Mouse (Mus musculus): ENCODE data around the gene Chmp3. TPM values are rescaled to one million over a fixed set of nuclear protein-coding genes. Genes with fewer than 3 reads are reported as not detected.

Chmp3 gene
- polyA plus RNA-seq, 1 experiment: 13.2 TPM

DNA sequence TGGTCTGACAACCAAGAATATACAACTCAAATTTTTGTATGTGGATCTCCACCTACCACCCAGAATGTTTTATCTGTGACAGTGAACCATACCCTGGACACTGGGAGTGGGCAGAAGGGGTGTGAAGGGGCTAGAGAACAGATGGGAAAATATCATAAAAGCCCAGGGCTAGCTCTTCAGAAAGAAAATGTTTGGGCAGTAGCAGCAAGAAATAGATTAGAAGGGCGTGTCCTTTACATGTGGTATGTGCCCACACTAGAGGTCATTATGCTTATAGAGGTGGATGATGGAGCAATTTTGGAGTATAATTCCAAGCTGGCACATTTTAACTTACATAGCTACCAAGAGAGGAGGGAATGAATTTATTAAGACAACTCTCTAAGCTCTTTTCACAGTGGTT lies 31.8 kb downstream of the Chmp3 start:
- TF ChIP-seq GATA1 (IDR thresholded peaks at IDR 0.05; ENCODE audit: low read length): no peak

DNA sequence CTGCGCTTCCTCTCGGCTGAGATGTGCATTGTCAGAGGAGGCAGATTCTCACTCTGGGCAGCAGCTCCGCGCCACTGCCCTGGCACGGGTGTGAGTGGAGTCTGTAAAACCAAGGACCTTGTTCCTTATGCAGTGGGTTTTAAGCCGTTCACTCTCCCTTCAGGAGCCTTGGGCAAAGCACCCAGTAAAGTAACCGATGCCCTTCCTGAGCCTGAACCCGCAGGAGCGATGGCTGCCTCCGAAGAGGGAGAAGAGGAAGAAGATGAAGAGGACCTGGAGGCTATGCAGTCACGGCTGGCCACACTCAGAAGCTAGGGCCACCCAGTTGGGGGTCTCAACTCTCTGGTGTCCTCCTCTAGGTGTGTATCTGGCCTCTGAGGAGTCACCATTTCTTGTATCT lies 35.9 kb downstream of the Chmp3 start:
- no peak for TF ChIP-seq GATA1 (IDR thresholded peaks at IDR 0.05; ENCODE audit: low read length)

DNA sequence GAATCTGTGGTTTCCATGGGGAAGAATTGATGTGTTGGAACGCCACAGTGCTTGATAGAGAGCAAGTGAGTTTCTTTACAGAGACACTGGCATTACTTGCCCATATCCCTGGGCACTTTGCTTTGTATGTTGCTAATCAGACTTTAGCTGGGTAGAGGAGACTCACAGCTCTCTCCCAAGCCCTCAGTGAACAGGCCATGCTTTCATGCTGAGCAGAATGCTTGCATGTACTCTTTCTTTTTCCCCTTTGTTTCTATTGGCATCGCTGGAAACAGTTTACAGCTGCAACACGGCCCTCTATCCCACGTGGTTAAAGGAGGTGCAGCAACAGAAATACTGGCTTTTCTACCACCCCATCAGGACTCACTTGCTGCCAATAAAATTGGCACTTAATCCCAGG lies 39.6 kb downstream of the Chmp3 start:
- TF ChIP-seq GATA1 (IDR thresholded peaks at IDR 0.05; ENCODE audit: low read length): no peak

DNA sequence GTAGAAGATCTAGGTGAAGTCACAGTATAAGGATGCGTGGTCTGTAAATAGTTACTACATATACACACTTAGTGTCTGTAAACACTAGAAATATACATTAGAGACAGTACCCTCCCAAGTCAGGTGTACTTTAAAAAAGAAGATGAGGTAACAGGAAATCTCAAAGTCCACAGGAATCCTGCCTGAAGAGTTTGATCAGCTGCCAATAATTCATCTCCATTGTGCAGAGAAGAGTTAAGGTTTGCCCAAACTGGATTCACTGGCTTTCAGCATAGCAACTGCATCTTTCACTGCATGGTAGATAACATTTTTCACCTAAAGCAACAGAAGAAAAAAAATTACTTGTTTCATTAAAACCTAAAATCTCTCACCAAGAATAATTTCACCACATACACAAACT lies 45.8 kb downstream of the Chmp3 start:
- TF ChIP-seq GATA1 (IDR thresholded peaks at IDR 0.05; ENCODE audit: low read length): no peak

DNA sequence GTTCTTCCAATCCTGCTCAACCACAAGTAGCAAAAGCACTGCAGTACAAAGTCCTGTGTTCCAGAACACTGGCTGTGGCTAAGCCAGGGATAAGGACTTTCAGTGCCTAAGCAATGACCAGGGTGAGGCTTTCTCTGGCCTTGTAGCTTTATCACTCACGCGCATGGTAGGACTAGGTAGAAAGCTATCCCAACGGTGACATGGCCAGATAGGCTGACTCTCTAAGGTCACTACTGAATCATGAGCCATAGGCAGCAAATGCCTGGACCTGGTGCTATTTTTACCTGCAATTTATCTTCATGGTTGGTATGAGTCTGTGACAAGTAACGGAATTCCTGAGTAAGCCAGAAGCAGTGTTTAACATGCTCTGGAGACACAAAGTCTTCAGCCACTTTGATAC lies 46.6 kb downstream of the Chmp3 start:
- no peak for TF ChIP-seq GATA1 (IDR thresholded peaks at IDR 0.05; ENCODE audit: low read length)

DNA sequence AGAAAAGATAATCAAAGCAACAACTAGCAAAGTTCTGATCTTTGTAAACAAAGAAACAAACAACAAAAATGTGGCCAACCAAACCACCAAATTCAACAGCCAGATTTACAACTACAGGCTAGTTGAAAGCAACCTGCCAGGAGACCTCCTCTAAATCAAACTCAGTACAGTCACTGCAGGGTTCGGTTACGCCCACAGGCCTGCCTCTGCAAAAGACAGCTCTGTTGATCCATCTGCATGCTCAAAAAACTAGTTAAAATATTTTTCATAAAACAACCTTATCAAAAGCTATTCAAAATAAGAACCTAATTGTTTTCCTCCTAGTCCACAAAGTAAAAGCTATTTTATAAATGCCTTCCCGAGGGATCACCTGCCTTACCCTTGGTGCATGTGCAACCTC lies 64.2 kb downstream of the Chmp3 start:
- no peak for TF ChIP-seq GATA1 (IDR thresholded peaks at IDR 0.05; ENCODE audit: low read length)

DNA sequence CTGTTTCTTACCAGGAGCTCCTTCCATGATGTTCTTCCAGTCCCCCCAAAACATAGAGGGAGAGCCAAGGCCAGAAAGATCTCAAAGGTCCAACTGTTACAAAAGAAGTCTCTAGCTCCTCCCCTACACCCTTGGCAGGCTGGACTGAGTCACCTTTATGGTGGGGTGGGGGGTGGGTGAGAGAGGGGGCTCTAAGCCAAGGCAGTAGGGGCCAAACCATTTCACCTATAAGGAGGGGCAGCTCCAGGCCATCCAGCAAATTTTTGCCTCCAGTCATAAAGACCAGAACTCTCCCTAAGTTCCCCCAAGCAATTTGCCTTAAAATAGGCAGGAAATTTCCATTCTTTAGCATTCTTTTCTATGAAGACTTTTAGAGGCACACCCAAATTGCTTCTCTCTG lies 65.4 kb downstream of the Chmp3 start:
- TF ChIP-seq GATA1 (IDR thresholded peaks at IDR 0.05; ENCODE audit: low read length): no peak

DNA sequence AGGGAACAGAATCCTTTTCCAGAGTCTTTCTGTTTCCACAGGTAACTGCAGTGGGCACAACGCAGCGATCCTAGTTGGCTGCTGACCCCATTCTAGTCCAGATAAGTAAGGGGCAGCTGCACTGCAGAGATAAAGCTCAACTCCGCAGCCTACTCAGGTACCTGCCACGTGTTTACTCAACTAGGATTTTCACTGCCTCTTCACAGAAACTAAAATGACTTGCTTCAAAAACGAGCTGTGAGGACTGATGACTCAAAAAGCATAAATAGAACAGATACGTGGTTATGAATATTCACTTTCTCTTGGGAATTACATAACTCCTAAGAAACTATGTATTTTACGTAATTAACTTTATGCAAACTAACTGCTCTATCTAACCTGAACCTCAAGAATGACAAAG lies 66.4 kb downstream of the Chmp3 start:
- no peak for TF ChIP-seq GATA1 (IDR thresholded peaks at IDR 0.05; ENCODE audit: low read length)

DNA sequence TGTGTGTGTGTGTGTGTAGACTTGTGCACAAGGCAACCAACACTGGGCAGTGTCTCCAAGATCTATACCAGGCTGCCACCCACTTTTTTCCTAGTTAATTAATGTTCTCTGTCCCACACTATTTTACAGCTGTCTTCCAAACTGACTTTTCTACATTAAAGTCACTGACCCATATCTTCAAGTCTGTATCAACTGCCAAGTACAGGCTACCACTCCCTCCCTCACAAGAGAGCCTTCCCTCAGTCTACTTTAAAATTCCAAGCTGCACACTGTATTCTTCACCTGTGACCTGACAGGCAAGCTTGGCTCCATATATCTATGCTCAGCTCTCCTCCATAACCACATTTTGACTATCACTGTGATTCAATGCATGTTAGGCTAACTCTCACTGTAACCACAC lies 69.6 kb downstream of the Chmp3 start:
- no peak for TF ChIP-seq GATA1 (IDR thresholded peaks at IDR 0.05; ENCODE audit: low read length)

DNA sequence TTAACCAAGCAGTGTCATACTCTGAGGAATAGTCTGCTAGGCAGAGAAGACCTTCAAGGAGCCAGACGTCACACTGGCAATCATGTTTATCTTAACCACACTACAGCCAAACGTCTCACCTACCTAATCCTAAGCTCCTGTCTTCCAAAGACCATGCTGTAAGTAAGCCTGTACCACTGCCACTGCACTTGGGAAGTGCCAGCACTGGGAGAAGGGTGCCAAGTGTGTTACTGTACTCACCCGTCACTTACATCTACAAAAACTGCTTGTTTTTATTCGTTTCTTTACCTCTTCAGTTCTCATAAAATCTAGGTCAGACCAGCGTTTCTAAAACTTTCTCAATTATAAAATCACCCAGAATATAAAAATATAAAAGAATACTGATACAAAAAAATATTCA lies 73.4 kb downstream of the Chmp3 start:
- TF ChIP-seq GATA1 (IDR thresholded peaks at IDR 0.05; ENCODE audit: low read length): no peak

DNA sequence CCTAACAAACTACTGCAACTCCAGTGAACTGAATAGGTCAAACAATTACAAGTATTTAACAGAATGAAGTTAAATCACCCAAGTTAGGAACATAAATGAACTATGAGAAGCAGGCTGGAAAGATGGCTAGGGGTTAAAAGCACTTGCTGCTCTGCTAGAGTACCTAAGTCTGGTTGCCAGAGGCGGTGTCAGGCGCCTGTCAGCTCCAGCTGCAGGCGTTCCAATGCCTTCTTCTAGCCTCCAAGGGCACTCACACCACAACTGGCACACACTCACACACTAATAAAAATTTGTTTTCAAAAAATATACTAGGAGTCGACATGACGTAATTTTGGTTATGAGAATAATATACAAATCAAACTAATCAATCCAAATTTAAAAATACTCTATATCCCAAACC lies 78.0 kb downstream of the Chmp3 start:
- TF ChIP-seq GATA1 (IDR thresholded peaks at IDR 0.05; ENCODE audit: low read length): no peak

DNA sequence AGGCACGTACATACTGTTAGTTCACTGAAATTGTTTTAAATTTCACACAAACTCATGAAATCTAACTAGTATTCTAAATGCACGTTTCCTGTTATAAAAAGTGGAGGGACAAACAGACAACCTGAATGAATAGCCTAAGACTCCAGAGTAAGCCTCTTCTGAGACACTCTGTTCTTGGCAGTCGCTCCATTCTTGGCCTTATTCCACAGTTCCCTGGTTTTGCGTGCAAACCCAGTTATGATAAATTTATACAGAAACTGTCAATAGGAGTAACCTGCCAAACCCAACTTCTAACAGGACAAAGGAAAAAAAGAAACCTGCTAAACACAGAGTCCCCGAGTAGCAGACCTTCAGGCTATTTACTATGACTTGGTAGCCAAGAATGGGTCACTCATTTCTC lies 78.4 kb downstream of the Chmp3 start:
- TF ChIP-seq GATA1 (IDR thresholded peaks at IDR 0.05; ENCODE audit: low read length): no peak

DNA sequence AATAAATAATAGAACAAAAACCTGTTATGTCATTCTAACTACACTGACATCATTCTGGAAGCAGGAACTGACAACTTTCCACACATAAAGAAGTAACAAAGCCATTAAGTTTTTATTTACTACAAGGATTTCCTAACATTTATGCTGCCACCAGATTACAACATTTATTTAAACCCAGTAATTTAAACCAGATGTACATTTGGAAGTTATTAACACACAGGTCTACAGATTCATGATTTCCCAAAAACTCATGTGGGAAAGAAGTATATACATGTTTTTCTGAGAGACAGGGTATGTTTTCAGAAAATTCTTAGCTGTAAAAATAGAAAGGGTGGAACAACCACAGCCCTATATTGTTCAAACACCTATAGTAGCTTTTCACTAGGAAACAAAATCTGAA lies 81.1 kb downstream of the Chmp3 start:
- TF ChIP-seq GATA1 (IDR thresholded peaks at IDR 0.05; ENCODE audit: low read length): no peak

DNA sequence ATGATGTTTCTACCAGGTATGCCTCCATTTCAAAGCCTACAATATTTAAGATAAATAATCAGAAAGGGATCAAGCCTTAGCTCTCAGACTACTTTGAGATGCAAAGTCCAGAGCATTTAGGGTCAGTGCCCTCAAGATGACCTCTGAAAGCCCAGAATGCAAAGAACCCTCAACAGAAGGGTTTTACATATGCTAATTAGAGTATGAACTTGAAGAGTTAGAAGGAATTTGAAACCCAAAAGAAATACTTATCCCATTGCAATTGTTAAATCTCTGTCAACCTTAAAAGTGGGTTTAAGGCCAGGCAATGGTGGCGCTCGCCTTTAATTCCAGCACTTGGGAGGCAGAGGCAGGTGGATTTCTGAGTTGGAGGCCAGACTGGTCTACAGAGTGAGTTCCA lies 82.4 kb downstream of the Chmp3 start:
- TF ChIP-seq GATA1 (IDR thresholded peaks at IDR 0.05; ENCODE audit: low read length): no peak

DNA sequence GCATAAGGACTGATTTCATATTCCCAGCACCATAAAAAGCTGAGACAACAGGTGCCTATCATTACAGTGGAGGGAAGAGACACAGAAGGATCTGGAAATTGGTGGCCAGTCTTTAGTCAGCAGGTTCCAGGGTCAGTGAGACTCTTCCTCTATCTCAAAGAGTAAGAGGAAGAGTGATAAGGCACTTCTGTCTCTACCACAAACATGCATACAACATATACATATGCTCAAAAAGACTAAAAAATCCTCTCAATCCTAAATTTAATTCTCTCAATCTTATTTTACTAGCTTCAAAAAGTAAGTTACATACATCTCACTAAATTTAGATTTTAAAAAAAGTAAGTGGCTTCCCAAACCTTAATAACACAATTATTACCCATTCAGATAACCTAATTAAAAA lies 83.7 kb downstream of the Chmp3 start:
- no peak for TF ChIP-seq GATA1 (IDR thresholded peaks at IDR 0.05; ENCODE audit: low read length)

DNA sequence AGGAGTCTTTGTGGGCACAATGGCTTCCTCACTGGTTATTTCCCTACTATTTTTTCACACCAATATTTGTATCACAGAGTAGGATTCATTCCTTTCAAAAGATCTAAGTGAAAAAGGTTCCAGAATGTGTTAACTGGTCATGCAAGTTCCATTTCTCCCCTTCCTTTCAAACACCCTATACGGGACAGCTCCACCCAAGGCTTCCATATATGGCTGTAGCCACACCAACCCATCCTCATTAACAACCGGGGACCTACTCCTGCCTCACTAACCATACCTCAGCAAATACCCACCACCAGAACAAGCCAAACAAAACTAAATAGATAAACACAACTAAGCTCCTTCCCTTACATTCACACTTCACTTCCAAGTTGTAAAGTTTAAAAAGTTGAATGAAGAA lies 87.6 kb downstream of the Chmp3 start:
- TF ChIP-seq GATA1 (IDR thresholded peaks at IDR 0.05; ENCODE audit: low read length): no peak

DNA sequence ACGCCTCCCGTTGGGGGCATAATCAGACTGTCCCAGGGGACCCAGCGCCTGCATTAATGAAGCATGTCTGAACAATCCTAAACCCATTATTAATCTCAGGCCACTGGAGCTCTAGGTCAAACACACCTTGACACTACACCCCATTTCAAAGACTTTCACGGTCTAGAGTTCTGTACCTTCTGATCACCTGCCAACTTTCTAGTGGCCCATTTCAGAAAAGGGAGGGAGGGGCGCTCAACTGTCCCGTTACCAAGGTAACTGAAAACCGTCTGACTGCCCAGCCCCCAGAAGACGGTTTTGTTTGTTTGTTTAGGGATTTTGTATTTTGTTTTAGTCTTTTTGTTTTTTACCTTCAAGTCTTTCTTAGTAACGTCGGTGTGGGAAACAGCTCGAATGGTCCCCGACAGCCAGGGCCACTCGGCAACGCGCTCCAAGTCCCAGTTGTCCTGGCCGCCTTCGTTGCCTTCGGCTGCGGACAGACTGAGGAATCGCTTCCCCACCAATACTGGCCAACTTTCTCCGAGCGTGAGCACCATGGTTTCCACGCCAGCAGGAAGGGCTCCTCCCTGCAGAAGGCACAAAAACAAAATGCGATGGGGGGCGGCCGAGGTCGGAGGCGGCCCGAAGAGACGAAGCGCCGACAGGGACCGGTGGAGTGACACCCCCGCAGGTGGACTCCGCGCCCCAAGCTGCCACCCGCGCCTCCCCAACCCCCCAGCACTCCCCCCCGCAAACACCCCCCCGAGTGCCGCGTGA lies 88.3 kb downstream of the Chmp3 start:
- no peak for TF ChIP-seq GATA1 (IDR thresholded peaks at IDR 0.05; ENCODE audit: low read length)

Other genes with a start within 250 kb of the Chmp3 start
- gene Smyd1, start 221.6 kb upstream of the Chmp3 start, polyA plus RNA-seq (2012): 0.04 TPM in 1 of 2 replicates, not detected in the other
- not detected in 2 replicates for gene Cd8b1, start 221.0 kb upstream of the Chmp3 start, polyA plus RNA-seq (2012)
- gene Cd8a, start 170.4 kb upstream of the Chmp3 start, polyA plus RNA-seq (2012): not detected in 2 replicates
- 7.1 and 9.0 TPM in 2 replicates for gene Rmnd5a, start 103.2 kb upstream of the Chmp3 start, polyA plus RNA-seq (2012)
- 10.1 and 13.8 TPM in 2 replicates for gene Rnf103, start 49.9 kb upstream of the Chmp3 start, polyA plus RNA-seq (2012)
- 9.2 and 9.6 TPM in 2 replicates for gene Kdm3a, start 89.2 kb downstream of the Chmp3 start, polyA plus RNA-seq (2012)
- gene Reep1, start 163.8 kb downstream of the Chmp3 start, polyA plus RNA-seq (2012): not detected in 2 replicates